Mouse (Mus musculus): ENCODE data around the gene Ppp1r15a. TPM values are rescaled to one million over a fixed set of nuclear protein-coding genes. Genes with fewer than 3 reads are reported as not detected.

Gene Ppp1r15a
- total and polyA plus RNA-seq, 3 experiments, result 11.7 to 37.1 (median 13.9) TPM

DNA sequence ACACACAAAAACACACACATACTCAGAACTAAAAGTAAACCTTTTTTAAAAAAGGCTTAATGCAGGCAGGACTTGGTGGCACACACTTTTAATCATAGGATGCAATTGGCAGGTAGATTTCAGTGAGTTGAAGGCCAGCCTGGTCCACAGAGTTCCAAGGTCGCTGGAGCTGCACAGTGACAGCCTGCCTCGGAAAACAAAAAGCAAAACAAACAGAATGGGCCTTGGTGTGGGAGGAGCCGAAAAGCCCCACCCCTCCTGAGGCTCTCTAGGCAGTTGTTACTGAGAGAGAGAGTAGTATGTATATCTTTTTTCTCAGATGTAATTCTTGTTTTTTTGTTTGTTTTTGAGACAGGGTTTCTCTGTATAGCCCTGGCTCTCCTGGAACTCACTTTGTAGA is 34.8 kb downstream of the Ppp1r15a start:
- no peak for DNase-seq (ENCODE audit: extremely low read depth)
- Histone ChIP-seq H3K9ac (ENCODE audit: insufficient read depth, low read depth) (no peak overlapping the region), H3K4me3 (replicated peaks in 1 of 3; ENCODE audit: low read depth in 2 of 3, low read length in 2 of 3, poor library complexity in 1 of 3) (no peak overlapping the region), H3K79me2 (replicated peaks; ENCODE audit: control insufficient read depth, extremely low read depth, insufficient read depth, poor library complexity, severe bottlenecking) (no peaks in the 10 kb centered on the region), H3K36me3 (replicated peaks in 1 of 2; ENCODE audit: control insufficient read depth in 1 of 2, insufficient read depth in 1 of 2, low read length in 1 of 2) (peaks cover 31 to 50% of the 10 kb centered on the region in 2 experiments), H3K27me3 (replicated peaks) (no peaks in the 10 kb centered on the region), H3K4me2 (ENCODE audit: insufficient read depth, low read depth, poor library complexity, severe bottlenecking) (no peak overlapping the region), H3K9me3 (replicated peaks; ENCODE audit: low read length) (no peaks in the 10 kb centered on the region), H3K27ac (ENCODE audit: insufficient read depth, low read depth) (no peak overlapping the region), H3K4me1 (ENCODE audit: control insufficient read depth in 1 of 2, insufficient read depth in 2 of 2) (peaks cover 6 to 32% of the 10 kb centered on the region in 2 experiments; a peak in 3 of 4 replicates)
- in situ Hi-C loops (cut with MboI; ENCODE audit: low pct_ligation_motif_present, low pct_unique_long_range_greater_than_20kb, low sequenced_read_pairs), result no loop called here
- TF ChIP-seq UBTF (IDR thresholded peaks at IDR 0.05; ENCODE audit: low read depth, low read length) (no peak), SMC3 (IDR thresholded peaks at IDR 0.05; ENCODE audit: low read depth, low read length) (no peak), SIN3A (IDR thresholded peaks at IDR 0.05; ENCODE audit: low read length) (no peak), EP300 (IDR thresholded peaks at IDR 0.05; ENCODE audit: low read length) (no peak), ETS1 (conservative IDR thresholded peaks at IDR 0.05; ENCODE audit: low read depth, low read length) (no peak), E2F4 (IDR thresholded peaks at IDR 0.05; ENCODE audit: insufficient replicate concordance, low read depth, low read length) (no peak), RCOR1 (conservative IDR thresholded peaks at IDR 0.05; ENCODE audit: low read depth, low read length) (no peak), ZMIZ1 (IDR thresholded peaks at IDR 0.05; ENCODE audit: low read depth, low read length) (no peak), KAT2A (IDR thresholded peaks at IDR 0.05; ENCODE audit: insufficient replicate concordance, low read length) (no peak), POLR2A (IDR thresholded peaks at IDR 0.05; ENCODE audit: low read depth, low read length) (no peak), MAX (IDR thresholded peaks at IDR 0.05; ENCODE audit: low read length) (no peak)
- dilution Hi-C loops (cut with MboI; ENCODE audit: extremely low pct_ligation_motif_present, extremely low pct_unique_long_range_greater_than_20kb, low sequenced_read_pairs), result no loop called here

DNA sequence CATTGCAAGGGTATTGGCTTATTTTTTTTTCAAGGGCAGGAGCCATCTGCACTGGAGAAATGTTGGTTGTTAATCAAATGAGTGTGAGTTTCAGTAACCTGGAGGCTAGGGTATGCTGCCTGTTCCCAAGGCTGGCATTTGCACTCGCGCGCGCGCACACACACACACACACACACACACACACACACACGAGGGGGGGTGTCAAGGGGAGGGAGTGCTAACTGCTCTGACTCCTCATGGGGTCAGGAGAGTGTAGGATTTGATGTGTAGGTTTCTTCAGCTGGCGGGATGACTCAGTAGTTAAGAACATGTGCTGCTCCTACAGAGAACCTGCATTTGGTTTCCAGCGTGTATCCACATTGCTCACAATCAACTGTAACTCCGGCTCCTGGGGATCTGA is 35.2 kb downstream of the Ppp1r15a start:
- H3K36me3 ChIP-seq (replicated peaks in 1 of 2; ENCODE audit: control insufficient read depth in 1 of 2, insufficient read depth in 1 of 2, low read length in 1 of 2), result peaks cover 29 to 50% of the 10 kb centered on the region in 2 experiments
- H3K27me3 ChIP-seq (replicated peaks), result no peaks in the 10 kb centered on the region
- no peaks in the 10 kb centered on the region for H3K9me3 ChIP-seq (replicated peaks; ENCODE audit: low read length)
- no peaks in the 10 kb centered on the region for H3K79me2 ChIP-seq (replicated peaks; ENCODE audit: control insufficient read depth, extremely low read depth, insufficient read depth, poor library complexity, severe bottlenecking)
- no peak overlapping the region for H3K4me2 ChIP-seq (ENCODE audit: insufficient read depth, low read depth, poor library complexity, severe bottlenecking)
- in situ Hi-C loops (cut with MboI; ENCODE audit: low pct_ligation_motif_present, low pct_unique_long_range_greater_than_20kb, low sequenced_read_pairs), result no loop called here
- peaks cover 6 to 32% of the 10 kb centered on the region in 2 experiments; a peak in 3 of 4 replicates for H3K4me1 ChIP-seq (ENCODE audit: control insufficient read depth in 1 of 2, insufficient read depth in 2 of 2)
- TF ChIP-seq TCF12 (IDR thresholded peaks at IDR 0.05; ENCODE audit: low read depth, low read length) (no peak), NELFE (IDR thresholded peaks at IDR 0.05; ENCODE audit: low read depth, low read length) (no peak), ZKSCAN1 (IDR thresholded peaks at IDR 0.05; ENCODE audit: borderline replicate concordance, low read depth, low read length) (no peak), ZMIZ1 (IDR thresholded peaks at IDR 0.05; ENCODE audit: low read depth, low read length) (no peak), EP300 (IDR thresholded peaks at IDR 0.05; ENCODE audit: low read length) (no peak), JUND (conservative IDR thresholded peaks at IDR 0.05; ENCODE audit: low read depth, low read length) (no peak), KAT2A (IDR thresholded peaks at IDR 0.05; ENCODE audit: insufficient replicate concordance, low read length) (no peak)
- no peak for DNase-seq (ENCODE audit: extremely low read depth)
- dilution Hi-C loops (cut with MboI; ENCODE audit: extremely low pct_ligation_motif_present, extremely low pct_unique_long_range_greater_than_20kb, low sequenced_read_pairs), result no loop called here
- no peak overlapping the region for H3K4me3 ChIP-seq (replicated peaks in 1 of 3; ENCODE audit: low read depth in 2 of 3, low read length in 2 of 3, poor library complexity in 1 of 3)
- no peak overlapping the region for H3K27ac ChIP-seq (ENCODE audit: insufficient read depth, low read depth)
- H3K9ac ChIP-seq (ENCODE audit: insufficient read depth, low read depth), result no peak overlapping the region

All from CH12.LX (cell line).